Mouse (Mus musculus) forebrain, postnatal 0 days (tissue): ENCODE data around the gene Nedd4. TPM values are rescaled to one million over a fixed set of nuclear protein-coding genes. Genes with fewer than 3 reads are reported as not detected.

Experiments
- ATAC-seq: fragments of 200-750 bp; cut with Nextera tagmentation; 2 replicates; pipeline ENCODE4 v1.8.0; 2017; ENCODE audit warnings: mild to moderate bottlenecking, moderate library complexity
- DNase-seq: peaks from one replicate; pipeline ENCODE4 v3.0.0-alpha.2; 2015
- H3K27ac ChIP-seq: fragments of 300-500 bp; sonication (generic); 2 replicates; pipeline ENCODE4 v1.5.1; 2014; ENCODE audit warnings: low read depth, mild to moderate bottlenecking, antibody characterized with exemption, low read length, moderate library complexity, mixed read lengths
- H3K27me3 ChIP-seq: fragments of 300-500 bp; sonication (generic); 2 replicates; pipeline ENCODE4 v1.6.1; 2014; ENCODE audit warnings: mild to moderate bottlenecking, low read length, mixed read lengths; ENCODE audit not compliant: insufficient read depth
- H3K36me3 ChIP-seq: fragments of 300-500 bp; sonication (generic); 2 replicates; pipeline ENCODE4 v1.6.1; 2014; ENCODE audit warnings: mild to moderate bottlenecking, moderate library complexity; ENCODE audit not compliant: insufficient read depth
- H3K4me1 ChIP-seq: fragments of 300-500 bp; sonication (generic); 2 replicates; pipeline ENCODE4 v1.6.1; 2014; ENCODE audit warnings: antibody characterized with exemption; ENCODE audit not compliant: insufficient read depth
- H3K4me2 ChIP-seq: fragments of 300-500 bp; sonication (generic); 2 replicates; pipeline ENCODE4 v1.6.1; 2014; ENCODE audit warnings: low read depth, mild to moderate bottlenecking, moderate library complexity
- H3K4me3 ChIP-seq: fragments of 300-500 bp; sonication (generic); 2 replicates; pipeline ENCODE4 v1.5.1; 2014; ENCODE audit warnings: low read depth, low read length, mixed read lengths
- H3K9ac ChIP-seq: fragments of 300-500 bp; sonication (generic); 2 replicates; pipeline ENCODE4 v1.6.1; 2014; ENCODE audit warnings: mild to moderate bottlenecking
- H3K9me3 ChIP-seq: fragments of 300-500 bp; sonication (generic); 2 replicates; pipeline ENCODE4 v1.6.1; 2016; ENCODE audit warnings: low read length
- CTCF ChIP-seq: sonication (generic); IDR thresholded peaks from 2 replicates; pipeline ENCODE4 v1.5.1; 2016; ENCODE audit warnings: antibody characterized with exemption, control low read depth, low read depth
- WGBS: fragments of 180-500 bp; shearing (Covaris S2); extraction: QIAGEN DNeasy Blood & Tissue Kit; methylation state at CpG from one replicate; pipeline ENCODE4 v1.1.7; 2014; 5-methylcytosine and 5-hydroxymethylcytosine counted together
- polyA plus RNA-seq: library from polyadenylated mRNA; unstranded; fragments of >200 nt; fragmentation: Nextera tagmentation; extraction: Ambion mirVana; gene quantifications from 2 replicates; pipeline ENCODE4 v1.2.1, GENCODE M21; 2015
- total RNA-seq: library from RNA; depleted of rRNA; stranded (reverse); fragments of >200 nt; gene quantifications from 2 replicates; pipeline ENCODE4 v1.2.3, GENCODE M21; 2014

Gene Nedd4
- total and polyA plus RNA-seq, 2 experiments from 2014 or later = 278 to 472 TPM

DNA sequence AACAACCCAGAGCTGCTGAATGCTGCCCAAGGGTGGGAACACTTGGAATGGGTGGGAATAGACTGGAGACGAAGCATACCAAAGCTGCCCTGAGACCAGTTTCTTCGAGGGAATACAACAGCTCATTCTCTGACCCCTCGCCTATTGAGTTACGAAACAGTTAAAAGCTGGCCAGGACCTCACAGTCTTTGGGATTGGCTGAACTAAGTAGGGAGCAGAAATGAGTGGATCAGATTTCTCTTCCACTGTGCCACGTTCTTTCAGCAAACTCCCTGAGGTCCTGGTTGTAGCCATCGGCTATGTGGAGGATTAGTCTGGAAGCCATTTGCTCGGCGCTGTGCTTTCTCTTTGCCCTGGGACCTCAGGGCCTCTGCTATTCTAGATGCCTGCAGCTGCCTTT lies 9.2 kb upstream of the Nedd4 start:
- Histone ChIP-seq H3K9me3 (no peaks in the 10 kb centered on the region), H3K36me3 (no peaks in the 10 kb centered on the region), H3K4me3 (no peak overlapping the region), H3K9ac (no peak overlapping the region), H3K4me1 (no peaks in the 10 kb centered on the region), H3K27ac (no peak overlapping the region), H3K4me2 (no peak overlapping the region), H3K27me3 (no peaks in the 10 kb centered on the region)
- 11% methylated on average over 8 of the region's 8 CpGs for WGBS
- no peak for DNase-seq
- TF ChIP-seq CTCF = no peak
- peak; percentile 50 for ATAC-seq

DNA sequence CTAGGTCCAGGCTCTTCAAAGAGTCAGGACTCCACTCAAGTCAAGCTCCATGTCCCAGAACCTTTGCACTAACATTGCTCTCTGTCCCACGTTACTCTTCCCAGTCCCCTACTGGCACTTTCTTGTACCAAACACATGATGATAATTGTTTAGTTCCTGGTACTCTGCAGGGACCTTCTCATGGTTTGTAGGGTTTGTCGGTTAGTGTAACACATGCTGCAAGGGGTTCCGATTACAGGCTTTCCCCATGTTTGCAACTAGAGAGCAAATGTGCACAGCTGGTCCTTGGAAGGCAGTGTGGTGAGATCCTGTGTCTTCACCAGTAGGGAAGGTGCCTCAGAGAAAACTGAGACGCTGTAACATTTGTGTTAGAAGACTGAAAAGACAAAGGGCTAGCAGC lies 8.6 kb upstream of the Nedd4 start:
- no peak overlapping the region for H3K9ac ChIP-seq
- 44% methylated on average over 4 of the region's 4 CpGs for WGBS
- no peaks in the 10 kb centered on the region for H3K36me3 ChIP-seq
- DNase-seq = no peak
- H3K9me3 ChIP-seq = no peaks in the 10 kb centered on the region
- H3K4me3 ChIP-seq = no peak overlapping the region
- TF ChIP-seq CTCF = no peak
- H3K4me2 ChIP-seq = no peak overlapping the region
- no peaks in the 10 kb centered on the region for H3K27me3 ChIP-seq
- H3K27ac ChIP-seq = no peak overlapping the region
- no peak for ATAC-seq
- H3K4me1 ChIP-seq = no peaks in the 10 kb centered on the region

DNA sequence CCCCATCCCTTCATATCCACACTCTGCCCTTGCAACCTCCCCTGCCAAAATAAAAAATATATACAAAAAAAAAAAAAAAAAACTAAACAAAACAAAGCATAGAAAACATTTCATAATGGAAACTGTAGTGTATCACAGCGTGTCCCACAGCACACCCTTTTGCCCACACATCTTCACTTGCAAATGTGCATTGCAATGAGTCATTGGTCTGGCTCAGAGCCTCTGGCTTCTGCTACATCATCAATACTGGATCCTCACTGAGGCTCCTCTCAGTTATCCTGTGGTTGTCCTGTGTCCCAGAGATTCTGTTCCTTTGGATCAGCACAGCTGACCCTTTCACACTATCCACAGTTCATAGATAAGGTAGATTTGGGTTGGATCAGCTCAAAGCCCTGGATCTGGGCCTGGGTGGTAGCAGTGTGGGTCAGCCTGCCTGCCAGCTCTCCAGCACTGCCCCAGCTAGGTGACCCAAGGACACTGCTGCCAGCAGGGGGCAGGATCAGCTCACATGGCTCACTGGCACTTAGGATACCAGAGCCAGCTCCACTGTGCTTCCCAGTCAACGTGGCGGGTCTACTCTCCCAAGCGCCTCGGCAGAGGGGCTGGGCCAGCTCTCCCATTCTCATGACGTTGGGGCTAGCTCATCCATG lies 7.4 kb upstream of the Nedd4 start:
- H3K27ac ChIP-seq = no peak overlapping the region
- no peak overlapping the region for H3K4me3 ChIP-seq
- H3K4me2 ChIP-seq = no peak overlapping the region
- ATAC-seq (0 out of 2 replicates have a peak, but pooled peaks have one; percentile 29), DNase-seq (no peak)
- no peaks in the 10 kb centered on the region for H3K9me3 ChIP-seq
- WGBS = 71% methylated on average over 6 of the region's 6 CpGs
- no peaks in the 10 kb centered on the region for H3K36me3 ChIP-seq
- H3K27me3 ChIP-seq = no peaks in the 10 kb centered on the region
- H3K9ac ChIP-seq = no peak overlapping the region
- peak; percentile 39; the same call in 1 of the 2 replicates for TF ChIP-seq CTCF
- H3K4me1 ChIP-seq = no peaks in the 10 kb centered on the region

DNA sequence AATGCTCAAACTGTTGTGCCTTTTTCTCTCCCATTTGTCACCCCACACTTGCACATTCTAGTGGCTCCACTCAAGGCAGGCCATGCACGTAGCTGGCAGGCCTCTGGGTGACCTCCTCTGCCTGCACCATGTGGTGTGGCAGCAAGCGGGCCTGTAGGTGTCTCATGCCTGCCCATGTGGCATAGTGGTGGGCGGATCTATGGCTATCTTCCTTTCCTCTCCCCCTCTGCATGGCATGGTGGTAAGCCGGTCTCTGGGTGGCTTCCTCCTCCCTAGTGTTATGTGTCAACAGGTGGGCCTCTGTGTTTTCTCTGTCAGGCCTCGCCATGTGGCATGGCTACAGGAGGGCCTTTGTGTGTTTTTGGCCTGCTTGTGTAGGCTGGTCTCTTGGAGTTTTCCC lies 6.5 kb upstream of the Nedd4 start:
- no peak for DNase-seq
- ATAC-seq = no peak
- H3K4me2 ChIP-seq = no peak overlapping the region
- no peak overlapping the region for H3K27ac ChIP-seq
- no peaks in the 10 kb centered on the region for H3K9me3 ChIP-seq
- H3K4me1 ChIP-seq = no peaks in the 10 kb centered on the region
- TF ChIP-seq CTCF = no peak
- no peak overlapping the region for H3K9ac ChIP-seq
- WGBS = 72% methylated on average over 5 of the region's 5 CpGs
- H3K27me3 ChIP-seq = no peaks in the 10 kb centered on the region
- no peak overlapping the region for H3K4me3 ChIP-seq
- no peaks in the 10 kb centered on the region for H3K36me3 ChIP-seq

DNA sequence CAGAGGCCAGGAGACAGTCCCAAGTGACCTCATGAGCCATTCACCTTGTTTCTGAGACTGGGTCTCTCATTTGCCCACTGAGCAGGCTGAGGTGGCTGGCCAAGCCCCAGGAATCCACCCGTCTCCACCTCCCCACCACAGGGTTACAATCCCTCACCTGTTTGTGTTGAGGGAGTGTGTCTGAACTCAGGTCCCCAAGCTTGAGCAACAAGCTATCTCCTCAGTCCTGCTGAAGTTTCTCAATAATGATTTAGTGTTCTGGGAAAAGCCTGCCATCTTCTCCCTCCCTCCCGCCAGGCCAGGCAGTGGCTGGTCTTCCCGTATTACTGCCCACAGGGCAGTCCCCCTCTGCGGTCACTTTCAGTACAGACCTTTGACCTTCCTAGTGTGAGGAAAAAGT lies 5.7 kb upstream of the Nedd4 start:
- ATAC-seq (no peak), DNase-seq (no peak)
- Histone ChIP-seq H3K27ac (no peak overlapping the region), H3K9ac (no peak overlapping the region), H3K9me3 (no peaks in the 10 kb centered on the region), H3K4me2 (no peak overlapping the region), H3K27me3 (no peaks in the 10 kb centered on the region), H3K36me3 (no peaks in the 10 kb centered on the region), H3K4me1 (no peaks in the 10 kb centered on the region), H3K4me3 (no peak overlapping the region)
- WGBS = 49% methylated on average over 4 of the region's 4 CpGs
- TF ChIP-seq CTCF = no peak

DNA sequence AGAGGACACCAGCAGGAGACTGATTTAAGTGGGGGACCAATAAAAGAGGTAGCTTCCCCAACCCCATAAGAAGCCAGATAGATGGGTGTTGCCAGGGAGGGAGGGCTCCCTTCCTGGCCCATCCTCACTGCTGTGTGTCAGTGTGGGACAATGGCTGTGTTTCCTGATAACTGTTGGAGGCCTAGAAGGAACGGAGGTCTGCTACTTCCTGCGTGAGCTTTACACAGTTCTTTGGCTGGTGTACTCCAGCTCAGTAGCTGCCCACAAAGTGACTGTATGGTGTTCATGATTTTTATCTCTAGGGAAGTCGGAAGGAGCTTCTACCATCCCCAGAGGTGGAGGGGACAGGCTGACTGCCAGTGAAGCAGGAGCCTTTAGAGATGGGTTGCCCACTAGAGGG lies 5.2 kb upstream of the Nedd4 start:
- no peak overlapping the region for H3K4me3 ChIP-seq
- no peaks in the 10 kb centered on the region for H3K27me3 ChIP-seq
- H3K9me3 ChIP-seq = no peaks in the 10 kb centered on the region
- TF ChIP-seq CTCF = no peak
- no peaks in the 10 kb centered on the region for H3K4me1 ChIP-seq
- ATAC-seq = no peak
- DNase-seq = no peak
- no peaks in the 10 kb centered on the region for H3K36me3 ChIP-seq
- H3K4me2 ChIP-seq = no peak overlapping the region
- no peak overlapping the region for H3K27ac ChIP-seq
- 22% methylated on average over 3 of the region's 3 CpGs for WGBS
- no peak overlapping the region for H3K9ac ChIP-seq

DNA sequence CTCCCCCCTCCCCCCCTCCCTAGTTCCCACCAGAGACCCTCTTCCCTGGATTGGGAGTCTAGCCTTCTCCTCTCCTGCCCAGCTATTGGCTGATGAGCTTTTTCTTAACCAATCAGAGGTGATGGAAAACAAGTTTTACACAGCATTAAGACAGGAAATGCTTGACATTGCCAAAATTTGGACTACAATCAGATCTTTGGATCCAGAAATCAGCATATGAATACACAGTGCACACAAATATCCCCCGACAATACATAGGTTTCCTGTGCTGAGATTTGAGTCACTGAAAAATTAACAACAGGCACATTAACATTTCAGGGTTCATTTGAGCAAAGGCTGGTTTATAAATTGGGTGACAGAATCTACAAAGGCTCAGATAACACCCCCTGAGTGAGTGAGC lies 4.5 kb upstream of the Nedd4 start:
- Histone ChIP-seq H3K4me1 (no peaks in the 10 kb centered on the region), H3K27me3 (no peaks in the 10 kb centered on the region), H3K9me3 (no peaks in the 10 kb centered on the region), H3K27ac (no peak overlapping the region), H3K36me3 (no peaks in the 10 kb centered on the region), H3K4me3 (no peak overlapping the region), H3K4me2 (no peak overlapping the region), H3K9ac (no peak overlapping the region)
- 33% methylated on average over 1 of the region's 1 CpGs for WGBS
- TF ChIP-seq CTCF = no peak
- DNase-seq = no peak
- no peak for ATAC-seq
